ENCODE assay signal across 8 mouse cellular contexts in the genomic region with DNA sequence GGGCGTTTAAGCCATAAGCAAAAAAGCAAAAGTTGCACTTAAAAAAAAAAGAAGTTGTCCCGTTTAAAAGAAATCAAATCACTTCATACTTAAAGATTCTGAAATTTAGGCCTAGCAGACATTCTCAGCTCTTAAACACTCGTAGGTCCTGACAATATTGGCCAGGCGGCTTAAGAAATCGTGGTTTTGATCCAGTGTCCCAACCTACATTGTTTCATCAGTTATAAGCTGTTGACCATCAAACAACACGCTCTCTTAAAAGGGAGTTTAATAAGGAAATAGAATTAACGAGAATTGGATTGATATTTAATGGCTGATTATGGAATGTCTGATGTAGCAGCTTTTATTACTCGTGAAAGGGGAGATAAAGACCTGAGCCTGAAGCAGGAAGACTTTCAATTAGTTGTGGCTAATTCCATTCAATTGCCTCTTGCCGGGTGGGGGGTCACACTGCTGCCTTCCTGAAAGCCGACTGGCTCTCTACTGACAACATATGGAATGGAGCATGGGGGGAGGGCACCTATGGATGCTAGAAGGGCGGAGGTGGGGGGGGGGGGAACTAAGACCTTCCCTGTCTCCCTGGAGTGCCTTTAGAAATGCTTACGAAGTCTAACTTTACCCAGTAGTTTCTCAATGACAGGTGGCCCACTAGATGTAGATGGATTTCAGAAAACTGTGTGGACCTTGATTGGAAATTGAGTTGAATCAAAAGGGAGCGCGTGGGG. TPM values are rescaled to one million over a fixed set of nuclear protein-coding genes. Genes with fewer than 3 reads are reported as not detected.
DNase-seq lines count a peak whose midpoint lies in the region; ATAC-seq and TF ChIP-seq lines count a peak whose summit lies in the region.

No protein-coding gene starts in this region.

- ATAC-seq in kidney, postnatal 0 days (replicated peaks; ENCODE audit: low FRiP score, low read depth): no peak
- ATAC-seq in embryonic facial prominence, embryonic 15.5 days (ENCODE audit: insufficient number of reproducible peaks, low FRiP score, low TSS enrichment, low read depth): no peak
- no peak for ATAC-seq in limb, embryonic 12.5 days (ENCODE audit: insufficient number of reproducible peaks, insufficient read depth, low FRiP score, low TSS enrichment, low read depth)
- no peak for ATAC-seq in cerebellum, adult (ENCODE audit: insufficient number of reproducible peaks, low FRiP score, low TSS enrichment)

- DNase-seq in kidney, postnatal 0 days (ENCODE audit: low spot score): peak; percentile 56
- DNase-seq in kidney, postnatal 14 days: no peak
- DNase-seq in retina, embryonic 14.5 days (ENCODE audit: low spot score): peak; percentile 53
- no peak for DNase-seq in urinary bladder, postnatal 10 days (ENCODE audit: low spot score)
- DNase-seq in adrenal gland, postnatal 25 days: no peak

- 12% methylated on average over 14 of the region's 14 CpGs for WGBS in kidney, postnatal 0 days
- WGBS in embryonic facial prominence, embryonic 15.5 days: 4% methylated on average over 14 of the region's 14 CpGs
- WGBS in limb, embryonic 12.5 days: 3% methylated on average over 14 of the region's 14 CpGs

- no peaks in the 10 kb centered on the region for H3K27me3 ChIP-seq in kidney, postnatal 0 days (ENCODE audit: insufficient read depth, low read length)
- no peaks in the 10 kb centered on the region for H3K27me3 ChIP-seq in embryonic facial prominence, embryonic 15.5 days
- no peaks in the 10 kb centered on the region for H3K27me3 ChIP-seq in limb, embryonic 12.5 days

- H3K4me2 ChIP-seq in kidney, postnatal 0 days (ENCODE audit: low read length): peak overlapping the region; percentile 79
- H3K4me2 ChIP-seq in embryonic facial prominence, embryonic 15.5 days (replicated peaks): peak overlapping the region; percentile 67
- H3K4me2 ChIP-seq in limb, embryonic 12.5 days: peak overlapping the region; percentile 68

- H3K27ac ChIP-seq in kidney, postnatal 0 days: peak overlapping the region; percentile 96
- H3K27ac ChIP-seq in embryonic facial prominence, embryonic 15.5 days (replicated peaks): peak overlapping the region; percentile 96
- peak overlapping the region; percentile 100 for H3K27ac ChIP-seq in limb, embryonic 12.5 days

- peak overlapping the region; percentile 96; the same call in 1 of the 2 replicates for H3K9ac ChIP-seq in kidney, postnatal 0 days (ENCODE audit: low read depth, low read length)
- H3K9ac ChIP-seq in embryonic facial prominence, embryonic 15.5 days: peak overlapping the region; percentile 99
- peak overlapping the region; percentile 100 for H3K9ac ChIP-seq in limb, embryonic 12.5 days (replicated peaks)

- H3K4me3 ChIP-seq in kidney, postnatal 0 days (replicated peaks; ENCODE audit: low read depth, low read length): peak overlapping the region; percentile 80
- H3K4me3 ChIP-seq in embryonic facial prominence, embryonic 15.5 days (replicated peaks): peak overlapping the region; percentile 98
- peak overlapping the region; percentile 99 for H3K4me3 ChIP-seq in limb, embryonic 12.5 days (replicated peaks)

- TF ChIP-seq CTCF in kidney, postnatal 0 days (IDR thresholded peaks at IDR 0.05; ENCODE audit: low read depth): no peak

- no peaks in the 10 kb centered on the region for H3K9me3 ChIP-seq in kidney, postnatal 0 days (replicated peaks; ENCODE audit: low read length)
- no peaks in the 10 kb centered on the region for H3K9me3 ChIP-seq in embryonic facial prominence, embryonic 15.5 days (replicated peaks)
- H3K9me3 ChIP-seq in limb, embryonic 12.5 days: no peaks in the 10 kb centered on the region

- H3K36me3 ChIP-seq in kidney, postnatal 0 days (ENCODE audit: insufficient read depth, low read length): 0 out of 2 replicates have a peak, but pooled peaks cover 4% of the 10 kb centered on the region
- H3K36me3 ChIP-seq in embryonic facial prominence, embryonic 15.5 days: no peaks in the 10 kb centered on the region
- peaks cover 3% of the 10 kb centered on the region for H3K36me3 ChIP-seq in limb, embryonic 12.5 days

- peaks cover 10% of the 10 kb centered on the region for H3K4me1 ChIP-seq in kidney, postnatal 0 days (replicated peaks; ENCODE audit: insufficient read depth, low read length)
- peaks cover 26% of the 10 kb centered on the region for H3K4me1 ChIP-seq in embryonic facial prominence, embryonic 15.5 days
- H3K4me1 ChIP-seq in limb, embryonic 12.5 days (replicated peaks): peaks cover 35% of the 10 kb centered on the region

RNA-seq across cellular contexts. Expression of gene Lrig3, which starts 1.6 kb away (rescaled TPM):
- polyA plus RNA-seq in kidney, postnatal 0 days (2015; fragmentation: Nextera tagmentation; extraction: Ambion mirVana): 14.9 and 16.0 TPM in 2 replicates
- polyA plus RNA-seq in embryonic facial prominence, embryonic 15.5 days (2015; fragmentation: Nextera tagmentation; extraction: Ambion mirVana): 30.5 and 32.5 TPM in 2 replicates
- 84.4 and 85.6 TPM in 2 replicates for polyA plus RNA-seq in limb, embryonic 12.5 days (2016; fragmentation: Nextera tagmentation; extraction: Ambion mirVana)
- total RNA-seq in adrenal gland, postnatal 25 days (2021): 4.0 and 7.2 TPM in 2 replicates

Comparison
In these comparisons a context has a peak if more than half of its experiments do, and no peak if none do; other contexts are left out.
1. DNase-seq: peak in kidney, postnatal 0 days (single experiment) and retina, embryonic 14.5 days (single experiment); none in kidney, postnatal 14 days (single experiment), urinary bladder, postnatal 10 days (single experiment) and adrenal gland, postnatal 25 days (single experiment).
2. Peak in every context shown above with its lines, with median percentiles within 50 percentile points of each other: H3K27ac ChIP-seq, H3K4me2 ChIP-seq, H3K4me3 ChIP-seq and H3K9ac ChIP-seq.